Mouse (Mus musculus) liver, embryonic 14.5 days (tissue): ENCODE measurements at regions not wholly inside any gene's neighbourhood (a gene's known extent, or its start where the extent isn't known, plus 50 kb on each side); places are given as distances from the start of the nearest gene placed in this dataset.

Source experiments
- ATAC-seq: fragments of 200-750 bp; cut with Nextera tagmentation; 2 replicates; pipeline ENCODE4 v1.8.0; 2017; ENCODE audit warnings: moderate number of reproducible peaks, mild to moderate bottlenecking, moderate library complexity; ENCODE audit not compliant: insufficient read depth
- DNase-seq, 3 experiments: peaks; one replicate each; pipeline ENCODE4 v3.0.0-alpha.2; 2012 to 2013; ENCODE audit warnings: low read depth in 3 of 3, low spot score in 3 of 3
- H3K27ac ChIP-seq: fragments of 300-500 bp; sonication (generic); 2 replicates; pipeline ENCODE4 v1.5.1; 2014; ENCODE audit warnings: moderate library complexity, mild to moderate bottlenecking, control low read depth, inconsistent platforms
- H3K27me3 ChIP-seq: fragments of 300-500 bp; sonication (generic); 2 replicates; pipeline ENCODE4 v1.6.1; 2014; ENCODE audit warnings: mild to moderate bottlenecking, low read length, moderate library complexity; ENCODE audit not compliant: control insufficient read depth, insufficient read depth
- H3K36me3 ChIP-seq: fragments of 300-500 bp; sonication (generic); replicated peaks from 2 replicates; pipeline ENCODE4 v1.6.1; 2014; ENCODE audit warnings: low read depth; ENCODE audit not compliant: control insufficient read depth, insufficient read depth
- H3K4me1 ChIP-seq, 2 experiments: fragments of 200-500 bp in 1 of 2; fragments of 300-500 bp in 1 of 2; sonication (generic) in 1 of 2; replicated peaks; 2 replicates each; pipeline ENCODE4 v1.6.1; 2012 to 2014; ENCODE audit warnings: antibody characterized with exemption in 1 of 2, inconsistent platforms in 1 of 2, low read length in 1 of 2; ENCODE audit not compliant: control insufficient read depth in 2 of 2, insufficient read depth in 2 of 2
- H3K4me2 ChIP-seq: fragments of 300-500 bp; sonication (generic); 2 replicates; pipeline ENCODE4 v1.6.1; 2014; ENCODE audit warnings: low read depth, mild to moderate bottlenecking, control low read depth, moderate library complexity
- H3K4me3 ChIP-seq, 2 experiments: fragments of 200-500 bp in 1 of 2; fragments of 300-500 bp in 1 of 2; sonication (generic) in 1 of 2; 2 replicates each; pipeline ENCODE4 v1.5.1; 2012 to 2014; ENCODE audit warnings: low read depth in 2 of 2, low read length in 2 of 2, mild to moderate bottlenecking in 2 of 2, control low read depth in 1 of 2, inconsistent platforms in 1 of 2, moderate library complexity in 1 of 2; ENCODE audit not compliant: insufficient read depth in 1 of 2
- H3K9ac ChIP-seq: fragments of 300-500 bp; sonication (generic); replicated peaks from 2 replicates; pipeline ENCODE4 v1.6.1; 2014; ENCODE audit warnings: mild to moderate bottlenecking, control low read depth, moderate library complexity
- H3K9me3 ChIP-seq: fragments of 300-500 bp; sonication (generic); 2 replicates; pipeline ENCODE4 v1.6.1; 2016; ENCODE audit warnings: low read length, mixed read lengths; ENCODE audit not compliant: control insufficient read depth
- CTCF ChIP-seq: IDR thresholded peaks from 2 replicates; pipeline ENCODE4 v1.5.1; 2016; ENCODE audit warnings: antibody characterized with exemption, low read depth, control low read depth
- EP300 ChIP-seq: IDR thresholded peaks from 2 replicates; pipeline ENCODE4 v1.6.1; 2016; ENCODE audit warnings: antibody characterized with exemption, low read depth
- WGBS: fragments of 180-500 bp; shearing (Covaris S2); extraction: QIAGEN DNeasy Blood & Tissue Kit; methylation state at CpG from one replicate; pipeline ENCODE4 v1.1.7; 2014; ENCODE audit not compliant: insufficient replicate concordance; 5-methylcytosine and 5-hydroxymethylcytosine counted together

GRCm38 (mm10) chr15:88058071-88058470, 514.0 kb downstream of the Fam19a5 start:
- Histone ChIP-seq H3K27ac (no peak overlapping the region), H3K4me1 (no peaks in the 10 kb centered on the region), H3K9me3 (no peaks in the 10 kb centered on the region), H3K4me3 (no peak overlapping the region), H3K36me3 (no peaks in the 10 kb centered on the region), H3K4me2 (no peak overlapping the region), H3K27me3 (no peaks in the 10 kb centered on the region), H3K9ac (no peak overlapping the region)
- no peak for TF ChIP-seq CTCF
- no peak for TF ChIP-seq EP300
- ATAC-seq (no peak), DNase-seq (no peak)
- WGBS, result 40% methylated on average over 4 of the region's 4 CpGs

DNA sequence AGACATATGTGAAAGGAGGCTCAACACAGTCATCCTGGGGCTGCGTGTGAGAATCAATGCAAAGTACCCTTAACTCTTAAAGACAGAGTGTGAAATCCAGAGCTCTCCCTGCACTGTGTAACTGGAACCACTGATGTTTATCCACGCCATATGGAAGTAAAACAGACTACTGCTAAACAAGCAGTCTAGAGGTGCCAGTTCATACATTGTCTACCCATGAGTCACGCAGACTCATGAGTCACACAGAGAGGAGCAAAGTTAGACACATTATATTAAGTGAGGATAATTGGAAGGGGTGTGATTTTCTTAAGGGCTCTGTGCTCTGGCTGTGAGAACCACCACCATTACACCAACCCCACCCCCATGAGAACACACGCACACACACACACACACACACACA, 516.8 kb downstream of the Fam19a5 start:
- H3K9me3 ChIP-seq, result no peaks in the 10 kb centered on the region
- no peaks in the 10 kb centered on the region for H3K27me3 ChIP-seq
- H3K4me2 ChIP-seq, result no peak overlapping the region
- WGBS, result 70% methylated on average over 4 of the region's 4 CpGs
- H3K4me3 ChIP-seq, result no peak overlapping the region
- no peaks in the 10 kb centered on the region for H3K36me3 ChIP-seq
- TF ChIP-seq EP300 (no peak), CTCF (no peak)
- no peak for DNase-seq
- ATAC-seq, result no peak
- H3K27ac ChIP-seq, result no peak overlapping the region
- H3K4me1 ChIP-seq, result no peaks in the 10 kb centered on the region
- no peak overlapping the region for H3K9ac ChIP-seq

- 60% methylated on average over 5 of the region's 5 CpGs for WGBS
- Histone ChIP-seq H3K4me1 (no peaks in the 10 kb centered on the region), H3K4me2 (no peak overlapping the region), H3K4me3 (no peak overlapping the region), H3K36me3 (no peaks in the 10 kb centered on the region), H3K27ac (no peak overlapping the region), H3K27me3 (no peaks in the 10 kb centered on the region), H3K9me3 (no peaks in the 10 kb centered on the region), H3K9ac (no peak overlapping the region)
- TF ChIP-seq CTCF, result no peak
- DNase-seq (no peak), ATAC-seq (no peak)
Observed at GRCm38 (mm10) chr15:88063041-88063440, 518.9 kb downstream of the Fam19a5 start.

DNA sequence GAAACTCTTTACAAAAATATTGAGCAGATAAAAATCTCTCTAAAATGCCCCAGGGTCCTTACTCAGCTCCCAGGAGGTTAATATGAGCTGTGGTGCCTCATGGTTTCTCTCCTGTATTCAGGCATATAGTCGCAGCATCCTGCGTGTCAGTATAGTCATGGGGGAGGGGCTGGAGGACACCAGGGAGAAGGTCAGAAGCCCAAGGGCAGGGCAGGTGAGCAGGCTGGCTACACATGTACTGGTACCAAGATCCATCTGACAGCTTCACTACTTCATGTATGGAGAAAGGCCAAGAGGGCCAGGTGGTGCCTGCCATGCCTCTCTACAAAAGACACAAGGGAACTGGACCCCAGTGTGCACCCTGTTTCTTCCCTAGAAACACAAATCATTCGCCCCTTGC, 524.4 kb downstream of the Fam19a5 start:
- no peaks in the 10 kb centered on the region for H3K27me3 ChIP-seq
- H3K4me2 ChIP-seq, result no peak overlapping the region
- no peak overlapping the region for H3K4me3 ChIP-seq
- no peak overlapping the region for H3K27ac ChIP-seq
- no peaks in the 10 kb centered on the region for H3K4me1 ChIP-seq
- H3K36me3 ChIP-seq, result no peaks in the 10 kb centered on the region
- H3K9ac ChIP-seq, result no peak overlapping the region
- ATAC-seq, result no peak
- WGBS, result 60% methylated on average over 3 of the region's 3 CpGs
- H3K9me3 ChIP-seq, result no peaks in the 10 kb centered on the region
- DNase-seq, result no peak
- TF ChIP-seq EP300 (no peak), CTCF (no peak)

DNA sequence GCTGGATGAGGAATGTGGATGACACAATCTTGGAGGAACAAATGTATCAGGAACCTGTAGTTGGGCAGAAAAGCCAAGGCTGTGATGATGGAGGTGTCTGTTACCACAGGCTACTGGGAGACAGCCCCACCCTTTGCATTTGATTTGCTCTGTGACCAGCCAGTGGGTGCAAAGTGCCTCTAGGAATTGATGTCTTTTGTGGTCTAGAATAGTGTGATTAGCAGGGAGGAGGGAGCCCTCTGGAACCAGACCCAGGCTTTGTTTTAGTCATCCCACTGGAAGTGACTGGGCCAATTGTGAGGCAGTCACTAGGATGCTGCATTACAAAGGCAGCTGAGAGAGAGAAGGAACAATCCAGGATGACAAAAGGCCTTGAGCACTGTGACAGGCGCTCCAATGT, 527.4 kb upstream of the Zdhhc25 start:
- no peak for TF ChIP-seq EP300
- no peak for TF ChIP-seq CTCF
- Histone ChIP-seq H3K9me3 (no peaks in the 10 kb centered on the region), H3K27me3 (no peaks in the 10 kb centered on the region), H3K36me3 (no peaks in the 10 kb centered on the region), H3K4me2 (no peak overlapping the region), H3K9ac (no peak overlapping the region), H3K4me1 (no peaks in the 10 kb centered on the region), H3K4me3 (no peak overlapping the region), H3K27ac (no peak overlapping the region)
- no peak for ATAC-seq
- 24% methylated on average over 1 of the region's 1 CpGs for WGBS
- no peak for DNase-seq

DNA sequence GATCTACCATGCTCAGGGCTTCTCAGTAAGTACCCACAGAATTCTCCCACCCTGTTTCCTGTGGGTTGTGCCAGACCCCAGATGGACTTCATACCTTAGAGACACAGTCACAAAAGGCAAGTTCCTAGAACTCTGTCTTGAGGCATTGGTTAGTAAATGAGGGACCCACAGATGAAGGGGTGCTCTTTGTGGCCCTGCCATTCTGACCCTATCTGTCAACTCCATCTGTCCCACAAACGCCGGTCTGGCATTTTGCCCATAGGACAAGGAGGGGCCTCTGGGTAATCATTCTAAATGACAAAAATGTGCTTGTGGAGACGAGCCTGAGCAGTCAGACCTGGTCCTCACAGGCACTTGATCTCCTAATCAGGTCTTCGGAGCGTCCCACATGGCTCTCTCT, 516.2 kb upstream of the Zdhhc25 start:
- Histone ChIP-seq H3K4me2 (no peak overlapping the region), H3K4me1 (no peaks in the 10 kb centered on the region), H3K9ac (no peak overlapping the region), H3K9me3 (no peaks in the 10 kb centered on the region), H3K27ac (no peak overlapping the region), H3K27me3 (no peaks in the 10 kb centered on the region), H3K4me3 (no peak overlapping the region), H3K36me3 (no peaks in the 10 kb centered on the region)
- DNase-seq, result no peak
- TF ChIP-seq EP300, result no peak
- TF ChIP-seq CTCF, result no peak
- ATAC-seq, result no peak
- WGBS, result 52% methylated on average over 5 of the region's 5 CpGs
